In genomic region chr6:101501716-101502115, GRCm38 (mm10) we compare ENCODE assay signal across 24 mouse cellular contexts.
DNase-seq lines count a peak whose midpoint lies in the region; ATAC-seq and TF ChIP-seq lines count a peak whose summit lies in the region.
"Had no signal": no experiment of that assay in that cellular context is flagged by ENCODE, and none has a peak within 500 bp of the region (broad histone marks: within the 10 kb centered on the region; RNA-seq: fewer than 3 reads in every experiment).

No protein-coding gene starts in this region.

- peak overlapping the region; percentile 48 for H3K27ac ChIP-seq in heart, postnatal 0 days (ENCODE audit: low read depth)
- H3K27ac ChIP-seq in limb, embryonic 13.5 days, result peak overlapping the region; percentile 10; the same call in 1 of the 2 replicates
- no peak overlapping the region for H3K27ac ChIP-seq in forebrain, embryonic 10.5 days
- H3K27ac ChIP-seq: forebrain, embryonic 15.5 days; heart, adult 2 months; heart, embryonic 15.5 days; hindbrain, embryonic 14.5 days; intestine, embryonic 15.5 days had no signal

- no peaks in the 10 kb centered on the region for H3K36me3 ChIP-seq in heart, postnatal 0 days (replicated peaks; ENCODE audit: control insufficient read depth, insufficient read depth, low read length)
- no peaks in the 10 kb centered on the region for H3K36me3 ChIP-seq in limb, embryonic 13.5 days
- no peaks in the 10 kb centered on the region for H3K36me3 ChIP-seq in forebrain, embryonic 10.5 days (replicated peaks)
- H3K36me3 ChIP-seq: embryonic facial prominence, embryonic 15.5 days; forebrain, embryonic 15.5 days; G1E; heart, embryonic 15.5 days; intestine, embryonic 15.5 days had no signal

- H3K9ac ChIP-seq in heart, postnatal 0 days (replicated peaks; ENCODE audit: low read depth, low read length), result no peak overlapping the region
- no peak overlapping the region for H3K9ac ChIP-seq in limb, embryonic 13.5 days
- H3K9ac ChIP-seq: embryonic facial prominence, embryonic 15.5 days; forebrain, embryonic 15.5 days; heart, embryonic 15.5 days; hindbrain, embryonic 14.5 days; intestine, embryonic 15.5 days had no signal

- no peak for TF ChIP-seq EP300 in heart, postnatal 0 days (IDR thresholded peaks at IDR 0.05; ENCODE audit: low read depth)

- H3K27me3 ChIP-seq in heart, postnatal 0 days (ENCODE audit: control insufficient read depth, insufficient read depth, low read length), result no peaks in the 10 kb centered on the region
- no peaks in the 10 kb centered on the region; the same call in 1 of the 2 replicates for H3K27me3 ChIP-seq in limb, embryonic 13.5 days
- H3K27me3 ChIP-seq in forebrain, embryonic 10.5 days (ENCODE audit: poor library complexity, severe bottlenecking), result no peaks in the 10 kb centered on the region
- H3K27me3 ChIP-seq: embryonic facial prominence, embryonic 15.5 days; forebrain, embryonic 15.5 days; heart, embryonic 15.5 days; intestine, embryonic 15.5 days had no signal

- 55% methylated on average over 4 of the region's 4 CpGs for WGBS in heart, postnatal 0 days
- 54% methylated on average over 4 of the region's 4 CpGs for WGBS in limb, embryonic 13.5 days
- WGBS in forebrain, embryonic 10.5 days, result 86% methylated on average over 4 of the region's 4 CpGs

- no peaks in the 10 kb centered on the region for H3K4me1 ChIP-seq in heart, postnatal 0 days (ENCODE audit: control insufficient read depth, insufficient read depth)
- H3K4me1 ChIP-seq in limb, embryonic 13.5 days, result peaks cover 6% of the 10 kb centered on the region; the same call in 1 of the 2 replicates
- peaks cover 6% of the 10 kb centered on the region; the same call in 1 of the 2 replicates for H3K4me1 ChIP-seq in forebrain, embryonic 10.5 days
- H3K4me1 ChIP-seq: intestine, embryonic 15.5 days had no signal

- no peak overlapping the region for H3K4me2 ChIP-seq in heart, postnatal 0 days (ENCODE audit: low read depth, low read length)
- H3K4me2 ChIP-seq in limb, embryonic 13.5 days (replicated peaks), result no peak overlapping the region
- H3K4me2 ChIP-seq: embryonic facial prominence, embryonic 15.5 days; forebrain, embryonic 15.5 days; heart, embryonic 11.5 days; heart, embryonic 15.5 days; hindbrain, embryonic 14.5 days; intestine, embryonic 15.5 days had no signal

- peak; percentile 4 for DNase-seq in embryo, embryonic 11 days
- no peak for DNase-seq in embryo, embryonic 10.5 days (ENCODE audit: low spot score)
- DNase-seq in heart, postnatal 0 days (ENCODE audit: low spot score), result no peak
- no peak for DNase-seq in heart, postnatal 4 days
- DNase-seq in brain, adult 2 months (ENCODE audit: low read depth, low spot score), result peak; percentile 73
- no peak for DNase-seq in forebrain, embryonic 10.5 days (ENCODE audit: extremely low spot score, low spot score)
- DNase-seq: adrenal gland, postnatal 10 days; B cell, adult 2 months; cerebellum, adult 11-12 months; cerebellum, adult 9-10 months; cerebellum, postnatal 25 days; gastrocnemius, postnatal 14 days; heart, adult 2 months; kidney, adult 18-20 months had no signal

- H3K4me3 ChIP-seq in heart, postnatal 0 days (ENCODE audit: low read depth, low read length), result no peak overlapping the region
- no peak overlapping the region for H3K4me3 ChIP-seq in limb, embryonic 13.5 days
- H3K4me3 ChIP-seq in forebrain, embryonic 10.5 days, result no peak overlapping the region
- H3K4me3 ChIP-seq: embryonic facial prominence, embryonic 15.5 days; erythroblast, embryonic 14.5 days; forebrain, embryonic 15.5 days; heart, adult 2 months; heart, embryonic 15.5 days; intestine, embryonic 15.5 days had no signal

- no peak for TF ChIP-seq CTCF in heart, postnatal 0 days (IDR thresholded peaks at IDR 0.05; ENCODE audit: low read depth)

- no peaks in the 10 kb centered on the region for H3K9me3 ChIP-seq in heart, postnatal 0 days (replicated peaks; ENCODE audit: control insufficient read depth, low read length)
- no peaks in the 10 kb centered on the region for H3K9me3 ChIP-seq in limb, embryonic 13.5 days
- H3K9me3 ChIP-seq in forebrain, embryonic 10.5 days, result no peaks in the 10 kb centered on the region
- H3K9me3 ChIP-seq: embryonic facial prominence, embryonic 15.5 days; forebrain, embryonic 15.5 days; heart, embryonic 15.5 days; intestine, embryonic 15.5 days had no signal

- ATAC-seq in heart, postnatal 0 days (ENCODE audit: insufficient read depth, low read depth), result no peak
- no peak for ATAC-seq in limb, embryonic 13.5 days (ENCODE audit: low FRiP score, low read depth)
- ATAC-seq: CD4-positive, CD25-positive, alpha-beta regulatory T cell, adult 4 months; forebrain, embryonic 15.5 days; intestine, embryonic 15.5 days had no signal

Comparison
In these comparisons a context has a peak if more than half of its experiments do, and no peak if none do; other contexts are left out.
1. DNase-seq: peak in embryo, embryonic 11 days (single experiment) and brain, adult 2 months (single experiment); none in embryo, embryonic 10.5 days (single experiment), heart, postnatal 0 days (single experiment), heart, postnatal 4 days (single experiment) and forebrain, embryonic 10.5 days (single experiment).